Mouse (Mus musculus) urinary bladder, adult 2 months (tissue): ENCODE measurements around the gene Il1a. TPM values are rescaled to one million over a fixed set of nuclear protein-coding genes. Genes with fewer than 3 reads are reported as not detected.

ENCODE experiments used
- DNase-seq: peaks from one replicate; pipeline ENCODE4 v3.0.0; 2022; ENCODE audit warnings: low spot score
- polyA plus RNA-seq: library from polyadenylated mRNA; depleted of rRNA; stranded (reverse); fragments of >200 nt; gene quantifications from 2 replicates; pipeline ENCODE4 v1.2.3, GENCODE M21; 2012; rRNA removed

Gene Il1a
- polyA plus RNA-seq = not detected in 2 replicates

DNA sequence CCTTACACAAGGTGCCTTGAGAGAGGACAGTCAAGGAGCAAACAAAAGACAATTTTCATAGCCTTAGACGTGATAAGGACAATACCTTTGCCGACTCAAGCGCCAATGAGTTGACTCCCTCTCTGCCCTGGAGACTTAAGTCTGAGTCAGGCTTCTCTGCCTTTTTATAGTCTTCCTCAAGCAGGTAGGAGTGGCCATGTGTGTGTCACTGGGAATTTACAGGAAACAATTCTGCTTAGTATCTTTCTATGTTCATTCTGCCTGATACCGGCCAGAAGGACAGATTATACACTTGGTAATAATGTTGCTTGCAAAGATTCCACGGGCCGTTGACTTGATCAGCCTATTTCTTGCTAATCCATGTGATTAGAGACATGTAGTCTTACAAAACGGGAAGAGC, at the start of gene Il1a:
TSS of gene Il1a (minus strand) at position 137 of the 400 bp plus-strand sequence.
- DNase-seq = no peak

DNA sequence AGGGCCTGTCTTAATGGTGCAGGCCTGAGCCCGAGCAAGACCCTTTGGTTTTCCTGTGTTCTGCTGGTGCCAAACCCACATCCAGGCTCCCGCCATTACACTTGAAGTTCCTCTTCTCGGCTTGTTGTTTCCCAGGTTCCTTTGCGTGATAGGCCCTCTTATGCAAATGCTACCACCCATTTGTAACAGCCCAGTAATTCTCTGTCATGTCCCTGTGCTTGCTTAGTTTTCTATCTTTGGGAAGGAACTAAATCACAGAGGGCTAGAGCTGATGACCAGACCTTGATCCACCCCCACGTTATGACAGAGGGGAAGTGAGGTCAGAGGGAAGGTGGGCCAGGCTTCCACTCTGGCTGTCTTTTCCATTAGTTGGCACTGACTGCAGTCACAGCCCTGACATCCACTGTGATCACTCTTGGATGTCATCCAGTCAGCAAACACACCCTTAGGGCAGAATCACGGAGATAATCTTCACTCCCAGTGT, 28.4 kb upstream of the Il1a start:
- no peak for DNase-seq

DNA sequence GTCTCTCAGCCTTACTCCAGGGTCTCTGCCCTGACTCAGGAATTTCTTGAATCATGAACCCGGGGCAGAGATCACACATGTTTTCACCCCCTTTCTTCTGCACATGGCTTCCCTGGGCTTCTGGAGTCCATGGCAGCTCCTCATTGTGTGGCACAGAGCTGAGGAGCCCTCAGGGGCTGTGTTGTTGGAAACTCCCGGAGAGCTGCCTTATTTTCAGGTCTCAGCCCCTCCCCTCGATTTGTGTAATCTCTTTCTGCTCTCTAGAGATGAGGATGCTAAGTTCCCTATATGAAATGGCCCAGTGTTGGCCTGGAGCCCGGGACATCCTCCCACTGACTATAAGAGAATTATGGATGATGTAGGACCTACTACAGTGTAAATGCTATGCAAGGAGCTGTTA, 23.7 kb upstream of the Il1a start:
- DNase-seq = no peak

DNA sequence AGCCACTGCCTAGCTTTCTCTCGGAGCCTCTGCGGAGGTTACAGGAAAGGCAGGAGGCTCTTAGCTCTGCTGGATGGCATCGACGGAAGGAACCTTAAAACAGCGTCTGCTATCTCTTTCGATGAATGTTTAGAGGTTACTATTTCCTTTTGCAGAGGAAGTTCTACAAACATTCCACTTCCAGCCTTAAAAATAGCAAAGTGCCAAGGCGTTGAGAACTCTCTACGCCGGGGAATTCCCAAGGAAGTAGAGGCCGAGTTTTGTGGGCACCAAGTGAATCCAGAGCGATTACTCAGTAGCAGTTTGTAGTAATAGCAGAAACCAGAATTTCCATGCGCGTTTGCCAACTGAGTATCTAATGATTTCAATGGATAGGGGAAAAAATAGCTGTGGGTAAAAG, 20.8 kb upstream of the Il1a start:
- DNase-seq = no peak

DNA sequence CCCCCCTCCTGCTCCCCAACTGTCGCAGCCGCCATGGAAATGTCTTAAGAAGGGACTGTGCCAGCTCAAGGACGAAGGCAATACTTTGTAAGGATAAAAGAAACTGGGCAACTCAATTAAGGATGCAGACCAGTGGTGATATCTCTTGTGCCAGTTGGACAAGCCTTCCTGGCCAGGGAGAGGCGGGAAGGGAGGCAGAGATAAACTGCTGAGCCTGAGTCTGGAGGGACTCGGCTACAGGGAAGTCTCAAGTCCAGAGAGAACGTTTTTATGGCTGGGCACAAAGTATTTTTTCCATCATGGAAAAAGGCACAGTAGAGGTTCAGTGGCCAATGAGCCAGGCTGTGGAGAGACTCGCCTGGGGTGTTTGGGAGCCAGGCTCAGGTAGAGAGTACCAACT, 20.3 kb upstream of the Il1a start:
- no peak for DNase-seq

DNA sequence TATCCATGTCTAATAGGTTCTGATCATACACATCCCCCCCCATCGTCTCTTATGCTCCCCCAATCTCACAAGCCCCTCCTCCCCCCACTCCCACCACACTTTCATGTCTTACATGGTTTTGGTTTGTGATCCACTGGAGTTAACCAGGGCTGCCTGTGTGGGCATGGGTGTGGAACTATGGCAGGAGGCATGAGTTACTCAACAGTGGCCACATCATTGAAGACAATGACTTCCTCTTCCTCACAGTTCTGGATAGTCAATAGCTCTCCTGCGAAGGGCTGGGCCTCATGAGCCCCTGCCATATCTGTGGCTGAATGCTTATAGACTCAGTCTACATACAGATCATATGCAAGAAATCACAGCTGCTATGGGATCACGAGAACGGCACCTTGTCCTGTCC, 18.5 kb upstream of the Il1a start:
- no peak for DNase-seq

DNA sequence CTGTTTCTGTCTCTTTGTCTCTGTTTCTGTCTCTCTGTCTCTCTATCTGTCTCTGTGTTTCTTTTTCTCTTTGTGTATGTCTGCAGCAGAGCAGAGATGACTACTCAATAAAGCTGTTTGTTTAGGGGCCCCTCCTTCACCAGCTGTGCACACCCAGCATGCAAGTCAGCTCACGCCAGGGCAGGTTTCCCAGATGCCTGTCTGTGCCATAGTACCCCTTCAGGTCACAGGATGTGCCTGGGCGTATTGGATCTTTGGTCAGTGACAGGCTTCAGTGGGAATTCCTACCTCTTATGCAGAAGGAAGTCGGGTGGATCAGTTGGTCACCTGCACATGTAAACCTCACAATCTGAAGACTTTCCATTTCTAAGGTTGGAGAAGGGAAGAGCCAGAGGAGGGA, 14.4 kb upstream of the Il1a start:
- DNase-seq = peak; percentile 40

DNA sequence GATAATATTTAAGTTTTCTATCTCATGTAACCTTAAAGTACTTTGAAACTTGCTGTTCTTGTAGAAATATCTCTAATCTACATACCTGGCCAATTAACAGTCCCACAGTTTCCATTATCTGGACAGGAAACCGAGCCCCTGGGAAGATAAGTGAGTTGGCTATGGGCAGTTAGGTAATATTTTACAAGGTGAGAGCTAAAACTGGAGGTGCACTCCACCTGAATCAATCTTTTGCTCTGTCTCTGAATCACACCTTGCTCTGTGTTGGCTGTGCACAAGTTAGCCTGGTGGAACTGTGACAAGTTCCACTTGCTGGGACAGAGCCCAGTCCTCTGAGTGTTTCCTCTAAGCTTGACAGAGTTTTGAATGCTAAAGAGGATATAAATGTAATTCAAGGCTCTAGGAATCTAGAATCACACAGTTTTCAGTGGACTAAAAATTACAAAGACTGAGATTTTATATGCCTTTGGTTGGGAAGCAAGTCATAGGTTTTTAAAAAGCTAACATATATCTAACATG, 12.4 kb upstream of the Il1a start:
- DNase-seq = no peak

DNA sequence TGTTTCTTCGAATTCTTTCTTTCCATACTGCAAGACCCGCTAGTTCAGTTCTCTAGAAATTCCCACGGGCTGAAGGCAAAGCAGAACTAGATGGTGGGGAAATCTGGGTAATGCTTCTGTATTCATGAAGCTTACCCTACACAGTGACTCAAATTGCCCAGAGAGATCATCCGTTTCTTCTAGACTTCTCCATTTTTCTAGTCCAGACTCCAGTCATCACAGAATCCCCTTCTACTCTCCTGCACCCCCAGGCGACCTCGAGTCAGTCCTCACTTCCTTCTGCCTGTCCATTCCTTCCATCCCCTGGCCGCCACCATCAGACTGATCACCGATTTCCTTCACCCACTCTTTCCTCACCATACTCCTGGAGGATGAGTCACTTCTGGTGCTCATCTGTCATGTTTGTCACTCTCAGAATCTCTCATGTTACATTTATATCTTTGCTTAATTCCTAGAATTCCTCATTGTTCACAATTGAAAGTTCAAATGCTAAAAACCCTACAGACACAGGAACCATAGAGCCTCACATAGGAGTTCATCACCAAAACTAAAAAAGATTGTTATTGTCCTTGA, 10.3 kb upstream of the Il1a start:
- no peak for DNase-seq

DNA sequence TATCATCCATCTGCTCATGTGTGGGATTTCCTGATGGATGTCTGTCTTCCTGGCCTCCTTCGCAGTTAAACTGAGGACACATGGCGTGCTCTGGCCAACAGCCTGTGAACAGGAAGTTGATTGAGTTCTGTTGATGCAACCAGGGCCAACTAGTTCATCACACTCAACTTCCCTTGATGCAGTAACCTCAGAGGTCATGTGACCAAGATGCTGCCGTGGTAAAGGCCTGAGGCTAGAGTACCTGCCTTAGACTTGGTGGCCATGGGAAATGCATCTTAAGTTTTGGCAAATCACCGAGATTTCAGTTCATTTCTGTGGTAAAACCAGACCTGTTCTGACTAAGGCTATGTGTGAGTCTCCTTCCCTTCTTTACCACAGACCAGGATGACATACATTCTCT, 6.1 kb upstream of the Il1a start:
- DNase-seq = no peak

DNA sequence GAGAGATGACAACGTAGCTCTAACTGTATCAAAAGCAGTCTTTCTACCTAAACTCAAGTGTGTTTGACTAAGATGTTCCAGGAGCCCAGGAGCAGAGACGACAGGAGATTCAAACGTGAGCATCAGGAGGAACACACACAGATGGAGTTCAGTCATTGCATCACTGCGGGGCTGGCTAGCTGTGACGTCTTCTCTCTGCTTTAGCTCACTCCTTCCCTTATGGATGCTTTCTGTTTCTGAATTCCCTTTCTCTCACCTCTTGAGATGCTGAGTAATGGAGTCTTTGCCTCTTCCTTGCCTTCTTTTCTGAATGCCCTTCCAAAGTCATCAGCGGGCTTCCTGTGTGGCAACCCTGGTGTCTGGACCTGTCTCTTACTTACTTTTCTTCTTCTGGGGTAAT, 5.1 kb upstream of the Il1a start:
- no peak for DNase-seq

DNA sequence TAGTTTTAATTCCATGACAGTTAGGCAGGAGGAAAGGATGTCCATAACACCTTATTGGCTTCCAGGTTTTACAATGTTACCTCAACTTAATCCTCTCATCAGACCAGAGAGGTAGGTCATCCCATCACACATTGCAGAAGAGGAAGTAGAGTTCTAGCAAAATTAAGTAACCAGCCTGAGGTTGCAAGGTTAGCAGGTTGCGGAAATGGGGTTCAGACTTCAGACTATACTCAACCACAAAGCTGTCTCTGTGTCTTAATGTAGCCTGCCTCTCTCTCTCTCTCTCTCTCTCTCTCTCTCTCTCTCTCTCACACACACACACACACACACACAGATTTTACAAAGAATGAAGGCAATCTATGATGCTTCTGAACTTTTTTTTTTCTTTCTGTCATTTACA, 4.2 kb upstream of the Il1a start:
- DNase-seq = no peak

DNA sequence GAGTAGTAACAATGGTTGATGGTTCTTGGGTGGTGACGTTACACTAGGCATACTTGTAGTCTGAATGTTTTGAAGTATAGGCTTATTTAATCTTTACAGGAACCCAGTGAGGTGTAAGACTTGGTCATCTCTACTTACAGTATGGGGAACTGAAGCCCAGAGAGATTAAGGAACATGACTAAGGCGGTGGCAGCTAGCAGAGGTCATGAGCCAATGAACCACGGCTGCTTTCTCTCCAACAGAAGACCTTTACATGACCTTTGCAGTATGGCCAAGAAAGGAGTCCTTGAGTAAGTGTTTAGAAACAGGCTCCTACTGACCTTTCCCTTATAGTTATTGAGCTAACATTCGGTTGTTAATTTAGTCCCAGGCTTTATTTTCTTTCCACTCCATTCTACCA, 3.8 kb downstream of the Il1a start:
- DNase-seq = no peak

DNA sequence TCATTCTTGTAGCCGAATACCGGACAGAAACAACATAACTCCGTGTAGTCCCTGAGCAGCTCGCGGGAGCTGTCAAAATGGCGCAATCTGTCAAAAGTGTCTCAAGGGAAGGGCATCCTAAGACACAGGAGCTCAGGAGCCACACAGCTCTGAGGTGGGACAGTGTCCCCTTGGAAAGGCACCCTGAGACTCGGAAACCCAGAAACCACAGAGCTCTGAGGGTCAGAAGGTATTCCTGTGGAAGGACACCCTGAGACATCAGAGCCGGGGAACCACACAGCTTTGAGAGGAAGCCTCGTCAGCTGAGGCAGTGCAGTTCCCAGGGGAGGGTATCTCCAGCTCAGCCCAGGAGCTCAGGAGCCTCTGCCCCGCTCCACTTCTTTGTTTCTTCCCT, 12.2 kb downstream of the Il1a start:
- no peak for DNase-seq

DNA sequence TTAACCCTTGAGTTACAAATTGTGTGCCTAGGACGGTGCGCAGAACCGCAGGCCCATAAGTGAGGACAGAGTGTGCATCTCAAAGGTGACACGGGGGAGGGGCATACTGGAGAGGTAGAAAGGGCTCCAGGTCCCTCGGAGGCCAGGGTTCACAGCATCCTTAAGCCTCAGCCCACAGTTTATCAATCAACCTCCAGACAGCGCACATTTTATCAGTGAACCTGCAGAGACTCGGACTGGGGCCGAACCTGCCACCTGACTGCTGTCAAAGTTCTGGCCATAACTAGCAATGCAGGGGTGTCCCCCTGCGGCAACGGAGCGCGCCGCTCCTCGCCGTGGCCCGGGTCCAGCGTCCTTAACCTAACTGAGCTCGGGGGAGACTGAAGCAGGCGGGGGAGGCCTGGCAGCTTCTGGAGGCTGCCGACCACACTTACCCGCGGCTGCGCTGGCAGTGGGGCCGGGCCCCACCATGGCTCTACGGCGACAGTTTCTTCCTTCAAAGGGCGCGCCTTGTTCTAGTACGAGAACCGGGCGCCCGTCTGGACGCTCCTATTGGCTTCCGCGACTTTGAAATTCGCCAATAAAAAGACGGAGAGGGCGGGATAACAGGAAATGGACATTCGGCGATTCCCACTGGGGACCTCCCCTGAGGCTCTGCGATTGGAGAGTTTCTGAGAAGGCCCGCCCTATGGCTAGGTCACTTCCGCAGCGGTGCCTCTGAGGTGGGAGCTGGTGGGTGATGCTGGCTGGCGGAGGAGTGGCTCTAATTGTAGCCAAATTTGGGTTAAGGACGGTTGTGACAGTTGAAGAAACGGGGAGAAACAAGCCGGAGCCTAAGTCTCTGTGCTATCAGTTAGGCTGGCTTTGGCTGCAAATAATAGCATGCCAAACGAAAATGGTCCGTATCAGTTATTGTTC, 12.8 kb downstream of the Il1a start, which contains the start of gene Ckap2l:
TSS of gene Ckap2l (minus strand) at position 542 of the 918 bp plus-strand sequence.
- DNase-seq = peak; percentile 86

DNA sequence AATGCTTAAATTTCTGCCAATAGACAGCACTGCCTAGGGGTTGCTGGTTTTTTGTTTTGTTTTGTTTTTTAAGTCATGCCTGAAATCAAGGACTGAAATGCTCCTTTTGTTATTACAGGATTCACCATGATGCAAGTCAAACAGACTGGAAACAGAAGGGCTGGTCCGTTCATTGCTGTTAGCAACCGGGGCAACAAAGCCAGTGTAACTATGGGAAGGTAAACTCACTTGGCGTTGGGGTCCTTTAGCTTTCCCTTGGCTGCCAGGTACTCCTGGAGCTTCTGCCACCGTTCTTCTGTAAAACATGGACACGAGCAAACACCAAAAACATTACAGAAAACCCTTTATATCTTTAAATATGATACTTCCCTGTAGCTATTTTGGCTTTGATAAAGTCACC, 13.7 kb downstream of the Il1a start:
- no peak for DNase-seq

DNA sequence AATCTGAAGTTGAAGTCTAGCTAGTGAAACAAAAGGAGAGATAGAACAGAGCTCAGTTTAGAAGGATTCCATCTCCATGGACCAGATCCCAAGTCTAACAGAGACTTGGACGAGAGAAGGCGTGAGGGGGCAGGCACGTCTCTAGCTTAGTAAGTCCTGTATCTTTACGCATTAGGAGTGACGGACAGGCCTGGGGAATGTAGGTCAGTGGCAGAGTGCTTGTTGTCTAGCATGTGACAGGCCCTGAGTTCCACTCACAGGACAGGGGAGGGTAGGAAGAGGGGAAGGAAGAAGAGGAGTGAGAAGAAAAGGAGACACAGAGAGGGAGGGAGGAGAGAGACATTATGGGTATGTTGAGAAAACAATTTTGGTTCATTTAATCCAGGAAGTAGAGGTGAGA, 14.7 kb downstream of the Il1a start:
- no peak for DNase-seq

DNA sequence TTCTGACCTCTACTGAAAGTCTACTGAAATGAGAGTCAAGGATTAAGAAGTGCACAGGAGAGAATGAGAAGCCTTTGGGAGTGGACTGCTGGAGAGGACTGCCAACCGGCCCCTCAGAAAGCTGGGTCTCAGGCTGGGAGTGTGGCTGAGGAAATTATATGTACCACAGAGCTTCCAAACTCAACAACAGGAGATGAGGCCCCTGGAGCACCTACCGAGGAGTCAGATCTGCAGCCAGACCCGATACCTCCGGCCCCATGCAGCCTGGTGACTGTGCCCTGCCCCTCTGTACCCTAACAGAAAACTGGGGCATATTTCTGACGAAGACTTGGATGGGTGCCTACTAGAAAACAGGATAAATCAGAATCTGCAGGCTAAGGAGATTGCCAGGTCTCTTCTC, 35.9 kb downstream of the Il1a start:
- no peak for DNase-seq

DNA sequence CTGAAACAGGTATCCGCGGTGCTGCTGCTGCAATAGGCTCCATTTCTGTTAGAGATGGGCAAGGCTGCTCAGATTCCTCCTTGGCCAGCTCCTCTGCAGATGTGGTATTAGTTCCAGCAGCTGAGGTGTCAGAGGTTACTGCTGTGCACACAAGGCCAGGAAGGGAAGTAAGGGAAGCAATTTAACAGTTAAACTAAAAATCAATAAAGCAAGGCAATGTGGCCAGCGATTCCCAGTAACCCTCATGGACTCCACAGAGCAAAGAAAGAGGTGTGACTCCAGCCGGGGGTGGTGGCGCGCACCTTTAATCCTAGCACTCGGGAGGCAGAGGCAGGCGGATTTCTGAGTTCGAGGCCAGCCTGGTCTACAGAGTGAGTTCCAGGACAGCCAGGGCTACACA, 39.2 kb downstream of the Il1a start:
- no peak for DNase-seq

DNA sequence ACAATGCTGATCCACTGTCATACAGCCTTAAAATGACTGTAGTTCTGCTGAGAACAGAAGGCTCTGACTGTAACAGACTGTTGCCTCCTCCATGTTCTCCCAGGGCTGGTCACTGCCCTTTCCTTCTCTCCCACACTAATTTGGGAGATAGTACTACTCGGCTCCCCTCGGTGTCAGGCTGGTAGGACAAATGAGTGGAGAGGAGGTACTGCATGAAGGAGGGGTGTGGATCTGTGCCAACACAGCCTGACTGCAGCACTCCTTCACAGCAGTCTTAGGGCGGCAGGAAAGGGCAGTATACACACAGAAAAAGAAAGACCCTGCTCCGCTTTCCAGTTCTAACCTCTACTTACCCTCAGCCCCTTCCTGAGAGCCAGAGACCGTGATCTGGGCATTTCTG, 39.8 kb downstream of the Il1a start:
- no peak for DNase-seq

DNA sequence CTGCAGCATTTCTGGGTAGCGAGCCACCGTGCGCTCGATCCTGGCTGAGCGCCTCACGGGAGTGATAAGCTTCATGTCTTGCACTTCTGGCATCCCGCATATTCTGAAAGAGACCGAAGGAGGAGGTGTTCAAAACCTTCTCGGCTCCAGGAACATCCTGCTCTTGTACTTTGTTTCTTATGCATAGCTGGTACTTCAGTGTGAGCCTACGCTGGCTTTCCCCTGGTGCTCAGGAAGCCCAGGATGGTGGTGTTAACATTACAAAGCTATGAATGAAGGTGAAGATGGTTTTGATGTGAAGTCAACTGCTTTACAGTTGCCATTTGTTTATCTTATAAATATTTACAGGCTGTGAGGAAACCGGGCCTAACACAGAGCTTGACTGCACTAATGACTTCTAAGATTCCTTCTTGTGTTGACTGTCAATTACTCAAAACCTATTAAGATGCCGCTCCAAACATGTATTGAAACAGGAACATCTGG, 40.6 kb downstream of the Il1a start:
- DNase-seq = no peak

DNA sequence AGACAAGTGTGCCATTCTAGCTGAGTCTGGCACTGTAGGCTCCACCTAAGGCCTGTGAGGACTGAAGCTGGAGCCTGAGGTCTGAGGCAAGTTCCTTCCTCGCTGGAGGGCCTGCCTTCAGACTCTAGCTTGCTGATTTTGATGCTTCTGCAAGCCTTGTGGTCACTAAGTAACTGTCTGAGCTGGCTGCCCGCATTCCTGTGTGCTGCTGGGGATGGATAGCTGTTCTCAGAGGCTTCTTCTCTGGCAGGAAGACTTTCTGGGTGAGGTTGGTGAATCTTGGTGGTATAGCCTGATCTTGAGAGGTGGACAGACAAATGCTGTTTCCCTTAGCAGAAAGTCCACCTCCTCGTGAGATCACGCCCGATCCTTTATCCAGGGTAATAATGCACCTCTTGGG, 42.0 kb downstream of the Il1a start:
- no peak for DNase-seq

DNA sequence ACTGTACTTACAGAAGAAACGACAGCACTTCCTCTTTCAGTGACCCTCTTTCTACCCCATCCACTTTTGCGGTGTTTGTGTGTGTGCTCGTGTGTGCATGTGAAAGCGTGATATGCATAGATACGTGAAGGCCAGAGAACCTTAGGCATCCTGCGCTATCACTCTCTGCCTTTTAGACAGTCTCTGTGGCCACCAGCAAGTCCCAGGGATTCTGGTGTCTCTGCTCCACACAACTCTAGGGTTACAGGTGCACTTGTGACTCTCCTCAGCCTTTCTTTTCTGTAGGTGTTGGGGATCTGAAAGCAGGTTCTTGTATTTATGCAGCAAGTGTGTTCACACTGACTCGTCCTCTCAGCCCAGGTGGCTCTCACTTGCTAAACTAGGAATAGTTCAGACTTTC, 44.5 kb downstream of the Il1a start:
- DNase-seq = no peak
